Mouse (Mus musculus) heart, adult 2 months (tissue): ENCODE data around the gene Ubqln4. TPM values are rescaled to one million over a fixed set of nuclear protein-coding genes. Genes with fewer than 3 reads are reported as not detected.
A peak's percentile ranks its signal among the peaks of the same experiment; 100 is the strongest.

Source experiments
- DNase-seq, 2 experiments: peaks; one replicate each; pipeline ENCODE4 v3.0.0; 2021
- H3K27ac ChIP-seq: fragments of 200-600 bp; 2 replicates; pipeline ENCODE4 v1.8.1; 2022
- H3K27me3 ChIP-seq: fragments of 200-500 bp; 2 replicates; pipeline ENCODE4 v1.6.1; 2012; ENCODE audit warnings: mild to moderate bottlenecking, low read length, inconsistent platforms, mixed read lengths; ENCODE audit not compliant: control insufficient read depth, insufficient read depth
- H3K36me3 ChIP-seq: fragments of 200-500 bp; 2 replicates; pipeline ENCODE4 v1.6.1; 2012; ENCODE audit warnings: low read length, inconsistent platforms; ENCODE audit not compliant: control insufficient read depth, insufficient read depth
- H3K4me1 ChIP-seq: fragments of 200-500 bp; 2 replicates; pipeline ENCODE4 v1.6.1; 2011; ENCODE audit warnings: low read length; ENCODE audit not compliant: control insufficient read depth, insufficient read depth
- H3K4me3 ChIP-seq: fragments of 200-600 bp; 2 replicates; pipeline ENCODE4 v1.8.1; 2022
- H3K79me2 ChIP-seq: fragments of 200-500 bp; replicated peaks from 2 replicates; pipeline ENCODE4 v1.6.1; 2012; ENCODE audit warnings: mild to moderate bottlenecking, inconsistent platforms, low read length, moderate library complexity, mixed read lengths; ENCODE audit not compliant: control insufficient read depth, insufficient read depth
- H3K9ac ChIP-seq: fragments of 200-500 bp; 2 replicates; pipeline ENCODE4 v1.6.1; 2012; ENCODE audit warnings: low read depth, mild to moderate bottlenecking, control low read depth, inconsistent platforms, low read length, mixed read lengths
- CTCF ChIP-seq: fragments of 200-600 bp; IDR thresholded peaks from 2 replicates; pipeline ENCODE4 v1.8.1; 2022; ENCODE audit warnings: antibody characterized with exemption, mild to moderate bottlenecking, moderate library complexity
- EP300 ChIP-seq: fragments of 200-500 bp; IDR thresholded peaks from 2 replicates; pipeline ENCODE4 v1.6.1; 2011; ENCODE audit warnings: low read depth, low read length, control low read depth; ENCODE audit not compliant: insufficient read depth
- POLR2A ChIP-seq: fragments of 200-500 bp; IDR thresholded peaks from 2 replicates; pipeline ENCODE4 v1.6.1; 2011; ENCODE audit warnings: mild to moderate bottlenecking, low read depth, low read length, control low read depth; ENCODE audit not compliant: insufficient read depth
- WGBS: fragments of 180-500 bp; shearing (Covaris S2); methylation state at CpG from one replicate; pipeline ENCODE4 v1.1.7; 2018; 5-methylcytosine and 5-hydroxymethylcytosine counted together
- intact Hi-C: fragments of 180-260 bp; cut with DNase I; formaldehyde crosslinking; loops from one replicate; pipeline ENCODE4 v1.15.1; 2025
- polyA plus RNA-seq: library from polyadenylated mRNA; depleted of rRNA; stranded (reverse); fragments of >200 nt; gene quantifications from 2 replicates; pipeline ENCODE4 v1.2.3, GENCODE M21; 2012
- total RNA-seq, 2 experiments: library from RNA; stranded (reverse); gene quantifications; 2 replicates each; pipeline ENCODE4 v1.2.3; 2021

Gene Ubqln4
- total and polyA plus RNA-seq, 3 experiments: 69.3 to 76.5 (median 70.1) TPM

- Histone ChIP-seq H3K79me2 (no peaks in the 10 kb centered on the region), H3K4me3 (no peak overlapping the region), H3K4me1 (peaks cover 14% of the 10 kb centered on the region), H3K9ac (no peak overlapping the region), H3K27ac (peak overlapping the region; percentile 39; the same call in 1 of the 2 replicates), H3K27me3 (no peaks in the 10 kb centered on the region), H3K36me3 (no peaks in the 10 kb centered on the region)
- 77% methylated on average over 7 of the region's 7 CpGs for WGBS
- DNase-seq: peak in 1 of 2 experiments; percentile 32
- intact Hi-C loops: no loop called here
- TF ChIP-seq POLR2A: no peak
Observed at GRCm38 (mm10) chr3:88513546-88514115, 39.9 kb upstream of the Ubqln4 start.

- H3K36me3 ChIP-seq: no peaks in the 10 kb centered on the region
- H3K4me1 ChIP-seq: peaks cover 13% of the 10 kb centered on the region
- no peak overlapping the region for H3K9ac ChIP-seq
- no peaks in the 10 kb centered on the region for H3K27me3 ChIP-seq
- H3K4me3 ChIP-seq: no peak overlapping the region
- H3K79me2 ChIP-seq: no peaks in the 10 kb centered on the region
- DNase-seq: no peak
- WGBS: 73% methylated on average over 10 of the region's 10 CpGs
- TF ChIP-seq CTCF (no peak), POLR2A (no peak), EP300 (no peak)
- intact Hi-C loops: no loop called here
- no peak overlapping the region; the same call in 1 of the 2 replicates for H3K27ac ChIP-seq
Observed at GRCm38 (mm10) chr3:88514231-88515094, 39.1 kb upstream of the Ubqln4 start.

GRCm38 (mm10) chr3:88515095-88515386, 38.5 kb upstream of the Ubqln4 start:
- no peak overlapping the region for H3K4me3 ChIP-seq
- peaks cover 13% of the 10 kb centered on the region for H3K4me1 ChIP-seq
- intact Hi-C loops: no loop called here
- no peak overlapping the region for H3K27ac ChIP-seq
- H3K27me3 ChIP-seq: no peaks in the 10 kb centered on the region
- H3K36me3 ChIP-seq: no peaks in the 10 kb centered on the region
- no peaks in the 10 kb centered on the region for H3K79me2 ChIP-seq
- 86% methylated on average over 2 of the region's 2 CpGs for WGBS
- no peak for TF ChIP-seq EP300
- no peak for TF ChIP-seq CTCF
- no peak for TF ChIP-seq POLR2A
- no peak overlapping the region for H3K9ac ChIP-seq
- no peak for DNase-seq

- H3K4me1 ChIP-seq: peaks cover 9% of the 10 kb centered on the region
- H3K27me3 ChIP-seq: no peaks in the 10 kb centered on the region
- no peaks in the 10 kb centered on the region for H3K36me3 ChIP-seq
- intact Hi-C loops: no loop called here
- no peak overlapping the region for H3K4me3 ChIP-seq
- WGBS: 81% methylated on average over 2 of the region's 2 CpGs
- TF ChIP-seq POLR2A (no peak), EP300 (no peak), CTCF (no peak)
- no peak overlapping the region for H3K9ac ChIP-seq
- no peak for DNase-seq
- no peaks in the 10 kb centered on the region for H3K79me2 ChIP-seq
- no peak overlapping the region for H3K27ac ChIP-seq
Observed at GRCm38 (mm10) chr3:88516407-88516806, 37.2 kb upstream of the Ubqln4 start.

GRCm38 (mm10) chr3:88518411-88518810, 35.1 kb upstream of the Ubqln4 start:
- H3K27ac ChIP-seq: no peak overlapping the region
- H3K9ac ChIP-seq: no peak overlapping the region
- DNase-seq: no peak
- 90% methylated on average over 4 of the region's 4 CpGs for WGBS
- H3K36me3 ChIP-seq: no peaks in the 10 kb centered on the region
- H3K4me1 ChIP-seq: peaks cover 2% of the 10 kb centered on the region
- intact Hi-C loops: no loop called here
- no peaks in the 10 kb centered on the region for H3K79me2 ChIP-seq
- H3K27me3 ChIP-seq: no peaks in the 10 kb centered on the region
- TF ChIP-seq POLR2A (no peak), CTCF (no peak), EP300 (no peak)
- H3K4me3 ChIP-seq: no peak overlapping the region

GRCm38 (mm10) chr3:88520078-88520477, 33.5 kb upstream of the Ubqln4 start:
- no peak overlapping the region for H3K4me3 ChIP-seq
- H3K79me2 ChIP-seq: no peaks in the 10 kb centered on the region
- H3K9ac ChIP-seq: no peak overlapping the region
- no peaks in the 10 kb centered on the region for H3K36me3 ChIP-seq
- H3K4me1 ChIP-seq: peaks cover 2% of the 10 kb centered on the region
- intact Hi-C loops: no loop called here
- no peak overlapping the region for H3K27ac ChIP-seq
- WGBS: 88% methylated on average over 2 of the region's 2 CpGs
- no peaks in the 10 kb centered on the region for H3K27me3 ChIP-seq
- TF ChIP-seq POLR2A (no peak), EP300 (no peak), CTCF (no peak)
- no peak for DNase-seq
